ENCODE assay signal across 16 mouse cellular contexts in the genomic region with DNA sequence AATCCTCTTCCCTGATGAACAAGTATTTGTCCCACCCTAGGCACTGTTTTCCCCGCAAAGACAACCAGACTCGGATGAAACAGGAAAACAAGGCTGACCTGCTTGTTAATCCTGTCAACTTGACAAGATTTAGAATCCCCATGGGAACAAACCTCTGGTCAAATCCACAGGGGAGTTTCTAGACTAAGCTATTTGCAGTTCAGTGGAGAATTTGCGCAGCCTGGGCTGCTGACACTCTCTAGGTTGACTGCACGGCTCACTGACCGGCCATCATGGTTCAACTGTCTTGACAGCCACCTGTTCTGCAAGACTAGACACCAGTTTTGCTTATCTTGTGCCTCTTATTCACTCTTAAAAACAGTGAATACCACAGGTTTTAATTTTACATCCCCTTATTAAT. TPM values are rescaled to one million over a fixed set of nuclear protein-coding genes. Genes with fewer than 3 reads are reported as not detected.
A peak's percentile ranks its signal among the peaks of the same experiment; 100 is the strongest.
DNase-seq lines count a peak whose midpoint lies in the region; ATAC-seq lines count a peak whose summit lies in the region.
"Had no signal": no experiment of that assay in that cellular context is flagged by ENCODE, and none has a peak within 500 bp of the region (broad histone marks: within the 10 kb centered on the region; RNA-seq: fewer than 3 reads in every experiment).

No protein-coding gene starts in this region.

- H3K4me3 ChIP-seq in neural tube, embryonic 15.5 days (replicated peaks) = no peak overlapping the region
- H3K4me3 ChIP-seq in embryonic facial prominence, embryonic 10.5 days = no peak overlapping the region
- no peak overlapping the region for H3K4me3 ChIP-seq in midbrain, embryonic 11.5 days (ENCODE audit: low read depth, low read length)
- H3K4me3 ChIP-seq: midbrain, embryonic 12.5 days had no signal

- H3K27ac ChIP-seq in neural tube, embryonic 15.5 days (replicated peaks) = no peak overlapping the region
- no peak overlapping the region for H3K27ac ChIP-seq in embryonic facial prominence, embryonic 10.5 days (replicated peaks)
- H3K27ac ChIP-seq in midbrain, embryonic 11.5 days (ENCODE audit: low read depth, low read length) = no peak overlapping the region
- H3K27ac ChIP-seq: liver, embryonic 14.5 days; midbrain, embryonic 12.5 days had no signal

- H3K36me3 ChIP-seq in neural tube, embryonic 15.5 days = no peaks in the 10 kb centered on the region
- H3K36me3 ChIP-seq in embryonic facial prominence, embryonic 10.5 days (replicated peaks) = peaks cover 14% of the 10 kb centered on the region
- H3K36me3 ChIP-seq in splenic B cell, adult 2 months (ENCODE audit: control insufficient read depth, insufficient read depth, low read length, poor library complexity, severe bottlenecking) = no peaks in the 10 kb centered on the region
- H3K36me3 ChIP-seq in midbrain, embryonic 11.5 days (ENCODE audit: control insufficient read depth, insufficient read depth, low read length) = no peaks in the 10 kb centered on the region; the same call in 1 of the 2 replicates
- H3K36me3 ChIP-seq: heart, embryonic 12.5 days; midbrain, embryonic 12.5 days had no signal

- H3K4me1 ChIP-seq in neural tube, embryonic 15.5 days = peaks cover 25% of the 10 kb centered on the region
- peaks cover 13% of the 10 kb centered on the region for H3K4me1 ChIP-seq in embryonic facial prominence, embryonic 10.5 days
- peaks cover 6% of the 10 kb centered on the region for H3K4me1 ChIP-seq in midbrain, embryonic 11.5 days (ENCODE audit: control insufficient read depth, insufficient read depth, low read length)

- 70% methylated on average over 5 of the region's 5 CpGs for WGBS in neural tube, embryonic 15.5 days
- 71% methylated on average over 5 of the region's 5 CpGs for WGBS in embryonic facial prominence, embryonic 10.5 days
- WGBS in midbrain, embryonic 11.5 days = 64% methylated on average over 5 of the region's 5 CpGs

- no peak overlapping the region for H3K4me2 ChIP-seq in neural tube, embryonic 15.5 days
- no peak overlapping the region for H3K4me2 ChIP-seq in midbrain, embryonic 11.5 days

- no peak for ATAC-seq in neural tube, embryonic 15.5 days (ENCODE audit: low FRiP score)
- ATAC-seq in midbrain, embryonic 11.5 days (ENCODE audit: low FRiP score) = no peak

- H3K9me3 ChIP-seq in neural tube, embryonic 15.5 days (replicated peaks) = no peaks in the 10 kb centered on the region
- 0 out of 2 replicates have a peak, but pooled peaks cover 4% of the 10 kb centered on the region for H3K9me3 ChIP-seq in embryonic facial prominence, embryonic 10.5 days
- no peaks in the 10 kb centered on the region for H3K9me3 ChIP-seq in midbrain, embryonic 11.5 days (ENCODE audit: control insufficient read depth, low read length)
- H3K9me3 ChIP-seq: midbrain, embryonic 12.5 days had no signal

- H3K9ac ChIP-seq in neural tube, embryonic 15.5 days (replicated peaks) = no peak overlapping the region
- no peak overlapping the region for H3K9ac ChIP-seq in midbrain, embryonic 11.5 days (ENCODE audit: low read length)
- H3K9ac ChIP-seq: heart, embryonic 12.5 days; midbrain, embryonic 12.5 days had no signal

- no peaks in the 10 kb centered on the region for H3K27me3 ChIP-seq in neural tube, embryonic 15.5 days (replicated peaks)
- H3K27me3 ChIP-seq in embryonic facial prominence, embryonic 10.5 days (replicated peaks; ENCODE audit: low read depth, poor library complexity, severe bottlenecking) = no peaks in the 10 kb centered on the region
- H3K27me3 ChIP-seq in splenic B cell, adult 2 months (ENCODE audit: control insufficient read depth, insufficient read depth, low read length, poor library complexity, severe bottlenecking) = no peaks in the 10 kb centered on the region
- H3K27me3 ChIP-seq in midbrain, embryonic 11.5 days (ENCODE audit: control insufficient read depth, insufficient read depth, low read length) = no peaks in the 10 kb centered on the region; the same call in 1 of the 2 replicates
- H3K27me3 ChIP-seq: heart, embryonic 12.5 days had no signal

- peak; percentile 46 for DNase-seq in neural tube, embryonic 10.5 days (ENCODE audit: extremely low spot score, low spot score)
- peak; percentile 21 for DNase-seq in embryonic facial prominence, embryonic 10.5 days (ENCODE audit: low spot score)
- DNase-seq in kidney, postnatal 10 days = peak; percentile 38
- DNase-seq in splenic B cell, adult 2 months (ENCODE audit: low read depth, low spot score) = peak; percentile 75
- no peak for DNase-seq in urinary bladder, adult 18-20 months (ENCODE audit: low spot score in 2 of 2)
- no peak for DNase-seq in midbrain, embryonic 11.5 days (ENCODE audit: low spot score, missing footprints)
- no peak for DNase-seq in frontal cortex, postnatal 14 days (ENCODE audit: low spot score in 2 of 2)
- DNase-seq: adrenal gland, adult 2 months; gastrocnemius, postnatal 25 days; heart, postnatal 4 days; layer of hippocampus, adult 9-11 months; lung, postnatal 14 days had no signal

RNA-seq across cellular contexts. Expression of a gene that starts 1.0 kb away (rescaled TPM):
- polyA plus RNA-seq in neural tube, embryonic 15.5 days (2015; fragmentation: Nextera tagmentation; extraction: Ambion mirVana) = 31.9 and 32.1 TPM in 2 replicates
- polyA plus RNA-seq in embryonic facial prominence, embryonic 10.5 days (2016; fragmentation: Nextera tagmentation; extraction: Ambion mirVana) = 29.1 and 31.5 TPM in 2 replicates
- polyA plus RNA-seq in midbrain, embryonic 11.5 days (2014; fragmentation: Nextera tagmentation; extraction: Ambion mirVana) = 27.7 and 29.6 TPM in 2 replicates

RNA-seq across cellular contexts. Expression of a gene that starts 52.8 kb away (rescaled TPM):
- polyA plus RNA-seq in neural tube, embryonic 15.5 days (2015; fragmentation: Nextera tagmentation; extraction: Ambion mirVana) = 13.2 and 26.7 TPM in 2 replicates
- polyA plus RNA-seq in embryonic facial prominence, embryonic 10.5 days (2016; fragmentation: Nextera tagmentation; extraction: Ambion mirVana) = 138 and 142 TPM in 2 replicates
- polyA plus RNA-seq in midbrain, embryonic 11.5 days (2014; fragmentation: Nextera tagmentation; extraction: Ambion mirVana) = 99.8 and 102 TPM in 2 replicates

Comparison
In these comparisons a context has a peak if more than half of its experiments do, and no peak if none do; other contexts are left out.
1. DNase-seq: peak in neural tube, embryonic 10.5 days (single experiment), embryonic facial prominence, embryonic 10.5 days (single experiment), kidney, postnatal 10 days (single experiment) and splenic B cell, adult 2 months (single experiment); none in urinary bladder, adult 18-20 months (0 of 2), midbrain, embryonic 11.5 days (single experiment) and frontal cortex, postnatal 14 days (0 of 2).